Mouse (Mus musculus) v-Abl transformed pro-B cells (cell line): ENCODE data around the gene Gm10376.
"Not testable (repeated sequence)": the region's sequence is repeated elsewhere in the genome, so short reads cannot be mapped to it uniquely, and the experiment has no call there.

Experiments
- in situ Hi-C, 2 experiments: fragments of 400-800 bp; cut with MboI; formaldehyde crosslinking; loops; one replicate each; pipeline ENCODE4 v1.15.1; 2025; ENCODE audit not compliant: unreplicated experiment in 2 of 2

Gene Gm10376

DNA sequence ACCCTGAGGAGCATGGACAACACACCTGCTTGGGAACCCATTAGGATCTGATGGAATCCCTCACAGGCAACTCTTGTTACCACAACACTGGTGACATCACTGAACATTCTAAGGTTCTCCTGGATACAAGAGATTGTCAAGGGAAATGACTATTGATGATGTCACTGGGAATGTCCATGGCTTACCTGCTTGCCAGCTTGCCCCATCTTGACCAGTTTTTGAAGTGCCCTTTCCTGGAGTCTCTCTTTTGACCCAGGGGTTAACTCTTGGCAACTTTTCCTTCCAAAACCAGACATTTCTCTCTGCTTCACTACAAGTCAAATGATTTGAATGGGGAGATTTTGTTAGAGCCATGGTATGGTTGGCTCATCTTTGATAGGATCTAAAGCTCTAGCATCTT is at the start of gene Gm10376:
Gene Gm10376, minus strand, starts transcription at position 101 of the 400 bp plus-strand sequence.
- in situ Hi-C loops: not testable (repeated sequence)

DNA sequence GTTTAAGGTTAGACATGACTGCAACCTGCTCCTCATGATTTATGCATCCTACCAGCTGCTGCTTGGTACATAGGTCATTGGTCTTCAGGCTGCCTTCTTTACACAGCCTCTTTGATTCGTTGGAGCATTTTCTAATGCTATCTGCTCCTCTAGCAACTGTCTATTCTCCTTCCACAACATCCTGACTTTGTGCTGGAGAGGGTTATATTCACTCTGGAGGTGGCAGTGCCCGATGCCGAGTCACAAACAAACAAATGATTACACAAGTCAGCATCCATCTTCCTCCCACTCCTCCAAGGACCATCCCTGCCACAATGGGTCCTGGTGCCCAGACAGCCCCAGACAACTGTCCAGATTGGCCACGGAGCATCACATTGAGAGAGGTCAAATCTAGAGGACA is 44.8 kb upstream of the Gm10376 start:
- in situ Hi-C loops: not testable (repeated sequence)

DNA sequence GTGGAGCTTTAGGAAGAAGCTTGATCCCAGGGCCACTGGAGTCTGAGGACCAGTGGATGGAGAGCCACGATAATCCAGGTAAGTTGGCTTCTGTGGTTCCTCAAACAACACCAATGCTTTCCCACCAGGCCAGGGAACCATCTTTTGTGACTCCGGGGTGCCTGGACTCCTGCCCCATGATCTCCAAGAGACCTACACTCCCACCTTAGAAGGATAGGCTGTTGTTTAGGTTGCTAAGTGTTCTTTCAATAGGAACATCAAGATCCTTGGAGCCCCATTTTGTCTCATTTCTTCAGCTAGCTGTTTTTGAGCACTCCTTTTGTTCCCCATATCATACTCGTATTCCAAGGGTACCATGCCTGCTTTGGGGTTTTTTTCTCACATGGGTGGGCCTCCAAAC is 42.6 kb upstream of the Gm10376 start:
- in situ Hi-C loops: not testable (repeated sequence)

DNA sequence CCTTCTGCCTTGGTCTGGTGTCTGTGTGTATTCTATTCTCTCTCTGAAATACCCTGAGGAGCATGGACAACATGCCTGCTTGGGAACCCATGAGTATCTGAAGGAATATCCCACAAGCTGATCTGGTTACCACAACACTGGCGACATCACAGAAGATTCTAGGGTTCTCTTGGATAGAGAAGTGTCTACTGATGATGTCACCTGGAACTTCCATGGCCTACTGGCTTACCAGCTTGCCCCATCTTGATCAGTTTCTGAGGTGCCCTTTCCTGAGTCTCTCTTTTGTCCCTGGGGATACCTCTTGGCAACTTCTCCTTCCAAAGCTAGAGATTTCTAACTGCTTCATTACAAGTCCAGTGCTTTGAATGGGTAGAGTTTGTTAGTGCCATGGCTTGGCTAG is 21.9 kb downstream of the Gm10376 start, which contains the start of gene Gm8082:
Gene Gm8082, minus strand, starts transcription at position 101 of the 400 bp plus-strand sequence.
- in situ Hi-C loops: not testable (repeated sequence)
